Mouse (Mus musculus): ENCODE data around the gene E130308A19Rik. TPM values are rescaled to one million over a fixed set of nuclear protein-coding genes. Genes with fewer than 3 reads are reported as not detected.

Gene E130308A19Rik
- polyA plus RNA-seq, 1 experiment, result 3.9 TPM

- Histone ChIP-seq H3K4me1 (ENCODE audit: control insufficient read depth, insufficient read depth, low read length) (peaks cover 18% of the 10 kb centered on the region), H3K27ac (ENCODE audit: insufficient read depth, low read depth, low read length) (no peak overlapping the region), H3K4me3 (ENCODE audit: insufficient read depth, low read length) (no peak overlapping the region)
- no peak for TF ChIP-seq POLR2A (IDR thresholded peaks at IDR 0.05; ENCODE audit: borderline replicate concordance, low read depth, low read length)
- TF ChIP-seq CTCF (IDR thresholded peaks at IDR 0.05; ENCODE audit: low read depth, low read length), result no peak
Observed at GRCm38 (mm10) chr4:59596556-59596955, 29.5 kb upstream of the E130308A19Rik start.

GRCm38 (mm10) chr4:59602704-59603103 is 23.3 kb upstream of the E130308A19Rik start:
- no peak overlapping the region for H3K4me3 ChIP-seq (ENCODE audit: insufficient read depth, low read length)
- H3K4me1 ChIP-seq (ENCODE audit: control insufficient read depth, insufficient read depth, low read length), result no peaks in the 10 kb centered on the region
- no peak for TF ChIP-seq CTCF (IDR thresholded peaks at IDR 0.05; ENCODE audit: low read depth, low read length)
- TF ChIP-seq POLR2A (IDR thresholded peaks at IDR 0.05; ENCODE audit: borderline replicate concordance, low read depth, low read length), result no peak
- no peak overlapping the region for H3K27ac ChIP-seq (ENCODE audit: insufficient read depth, low read depth, low read length)

GRCm38 (mm10) chr4:59604892-59605291 is 21.1 kb upstream of the E130308A19Rik start:
- H3K4me3 ChIP-seq (ENCODE audit: insufficient read depth, low read length), result no peak overlapping the region
- TF ChIP-seq CTCF (IDR thresholded peaks at IDR 0.05; ENCODE audit: low read depth, low read length) (no peak), POLR2A (IDR thresholded peaks at IDR 0.05; ENCODE audit: borderline replicate concordance, low read depth, low read length) (no peak)
- H3K27ac ChIP-seq (ENCODE audit: insufficient read depth, low read depth, low read length), result no peak overlapping the region
- no peaks in the 10 kb centered on the region for H3K4me1 ChIP-seq (ENCODE audit: control insufficient read depth, insufficient read depth, low read length)

- Histone ChIP-seq H3K4me3 (ENCODE audit: insufficient read depth, low read length) (no peak overlapping the region), H3K4me1 (ENCODE audit: control insufficient read depth, insufficient read depth, low read length) (no peaks in the 10 kb centered on the region), H3K27ac (ENCODE audit: insufficient read depth, low read depth, low read length) (no peak overlapping the region)
- TF ChIP-seq CTCF (IDR thresholded peaks at IDR 0.05; ENCODE audit: low read depth, low read length), result no peak
- TF ChIP-seq POLR2A (IDR thresholded peaks at IDR 0.05; ENCODE audit: borderline replicate concordance, low read depth, low read length), result no peak
Observed at GRCm38 (mm10) chr4:59605501-59605900, 20.5 kb upstream of the E130308A19Rik start.

- TF ChIP-seq CTCF (IDR thresholded peaks at IDR 0.05; ENCODE audit: low read depth, low read length) (no peak), POLR2A (IDR thresholded peaks at IDR 0.05; ENCODE audit: borderline replicate concordance, low read depth, low read length) (no peak)
- no peaks in the 10 kb centered on the region for H3K4me1 ChIP-seq (ENCODE audit: control insufficient read depth, insufficient read depth, low read length)
- H3K27ac ChIP-seq (ENCODE audit: insufficient read depth, low read depth, low read length), result no peak overlapping the region
- H3K4me3 ChIP-seq (ENCODE audit: insufficient read depth, low read length), result no peak overlapping the region
Observed at GRCm38 (mm10) chr4:59610411-59610810, 15.6 kb upstream of the E130308A19Rik start.

GRCm38 (mm10) chr4:59614986-59615385 is 11.0 kb upstream of the E130308A19Rik start:
- H3K4me1 ChIP-seq (ENCODE audit: control insufficient read depth, insufficient read depth, low read length), result no peaks in the 10 kb centered on the region
- H3K4me3 ChIP-seq (ENCODE audit: insufficient read depth, low read length), result no peak overlapping the region
- TF ChIP-seq POLR2A (IDR thresholded peaks at IDR 0.05; ENCODE audit: borderline replicate concordance, low read depth, low read length) (no peak), CTCF (IDR thresholded peaks at IDR 0.05; ENCODE audit: low read depth, low read length) (no peak)
- H3K27ac ChIP-seq (ENCODE audit: insufficient read depth, low read depth, low read length), result no peak overlapping the region

- Histone ChIP-seq H3K27ac (ENCODE audit: insufficient read depth, low read depth, low read length) (no peak overlapping the region), H3K4me3 (ENCODE audit: insufficient read depth, low read length) (no peak overlapping the region), H3K4me1 (ENCODE audit: control insufficient read depth, insufficient read depth, low read length) (no peaks in the 10 kb centered on the region)
- no peak for TF ChIP-seq CTCF (IDR thresholded peaks at IDR 0.05; ENCODE audit: low read depth, low read length)
- TF ChIP-seq POLR2A (IDR thresholded peaks at IDR 0.05; ENCODE audit: borderline replicate concordance, low read depth, low read length), result no peak
Observed at GRCm38 (mm10) chr4:59619611-59620245, 6.3 kb upstream of the E130308A19Rik start.

- peak overlapping the region; percentile 98 for H3K4me3 ChIP-seq (ENCODE audit: insufficient read depth, low read length)
- peak overlapping the region; percentile 11; the same call in 1 of the 2 replicates for H3K27ac ChIP-seq (ENCODE audit: insufficient read depth, low read depth, low read length)
- no peak for TF ChIP-seq CTCF (IDR thresholded peaks at IDR 0.05; ENCODE audit: low read depth, low read length)
- no peak for TF ChIP-seq POLR2A (IDR thresholded peaks at IDR 0.05; ENCODE audit: borderline replicate concordance, low read depth, low read length)
- H3K4me1 ChIP-seq (ENCODE audit: control insufficient read depth, insufficient read depth, low read length), result no peaks in the 10 kb centered on the region
Observed at GRCm38 (mm10) chr4:59625676-59625997, 374 bp upstream of the E130308A19Rik start.

GRCm38 (mm10) chr4:59628255-59628654 is 2.2 kb downstream of the E130308A19Rik start:
- H3K27ac ChIP-seq (ENCODE audit: insufficient read depth, low read depth, low read length), result no peak overlapping the region
- no peaks in the 10 kb centered on the region for H3K4me1 ChIP-seq (ENCODE audit: control insufficient read depth, insufficient read depth, low read length)
- no peak for TF ChIP-seq POLR2A (IDR thresholded peaks at IDR 0.05; ENCODE audit: borderline replicate concordance, low read depth, low read length)
- no peak for TF ChIP-seq CTCF (IDR thresholded peaks at IDR 0.05; ENCODE audit: low read depth, low read length)
- H3K4me3 ChIP-seq (ENCODE audit: insufficient read depth, low read length), result no peak overlapping the region

GRCm38 (mm10) chr4:59629076-59629874 is 3.3 kb downstream of the E130308A19Rik start:
- no peak overlapping the region for H3K4me3 ChIP-seq (ENCODE audit: insufficient read depth, low read length)
- H3K4me1 ChIP-seq (ENCODE audit: control insufficient read depth, insufficient read depth, low read length), result no peaks in the 10 kb centered on the region
- TF ChIP-seq CTCF (IDR thresholded peaks at IDR 0.05; ENCODE audit: low read depth, low read length), result no peak
- no peak for TF ChIP-seq POLR2A (IDR thresholded peaks at IDR 0.05; ENCODE audit: borderline replicate concordance, low read depth, low read length)
- H3K27ac ChIP-seq (ENCODE audit: insufficient read depth, low read depth, low read length), result no peak overlapping the region

Measured in bone marrow macrophage, adult 2 months (primary cell).